Mouse (Mus musculus): ENCODE measurements at regions not wholly inside any gene's neighbourhood (a gene's known extent, or its start where the extent isn't known, plus 50 kb on each side); places are given as distances from the start of the nearest gene placed in this dataset.

- H3K36me3 ChIP-seq (ENCODE audit: control insufficient read depth, insufficient read depth, low read length, poor library complexity, severe bottlenecking): no peaks in the 10 kb centered on the region
- no peaks in the 10 kb centered on the region for H3K27me3 ChIP-seq (ENCODE audit: control insufficient read depth, insufficient read depth, low read length, poor library complexity, severe bottlenecking)
- no peaks in the 10 kb centered on the region for H3K9me3 ChIP-seq (replicated peaks; ENCODE audit: control insufficient read depth, insufficient read depth, low read length, poor library complexity, severe bottlenecking)
- no peak overlapping the region for H3K4me3 ChIP-seq (ENCODE audit: low read depth, low read length)
- H3K27ac ChIP-seq (ENCODE audit: insufficient read depth, low read length): no peak overlapping the region
- no peak for TF ChIP-seq EP300 (IDR thresholded peaks at IDR 0.05; ENCODE audit: insufficient read depth, low read depth, low read length)
- no peak for TF ChIP-seq POLR2A (IDR thresholded peaks at IDR 0.05; ENCODE audit: insufficient read depth, low read length)
- no peak for TF ChIP-seq CTCF (IDR thresholded peaks at IDR 0.05; ENCODE audit: low read depth, low read length)
- no peak overlapping the region for H3K9ac ChIP-seq (ENCODE audit: low read depth, poor library complexity, severe bottlenecking)
- no peaks in the 10 kb centered on the region for H3K4me1 ChIP-seq (ENCODE audit: control insufficient read depth, insufficient read depth, low read length)
Observed at GRCm38 (mm10) chr5:112171325-112171724, 81.0 kb downstream of the Cryba4 start.

- Histone ChIP-seq H3K36me3 (ENCODE audit: control insufficient read depth, insufficient read depth, low read length, poor library complexity, severe bottlenecking) (no peaks in the 10 kb centered on the region), H3K9me3 (replicated peaks; ENCODE audit: control insufficient read depth, insufficient read depth, low read length, poor library complexity, severe bottlenecking) (no peaks in the 10 kb centered on the region), H3K9ac (ENCODE audit: low read depth, poor library complexity, severe bottlenecking) (no peak overlapping the region), H3K4me1 (ENCODE audit: control insufficient read depth, insufficient read depth, low read length) (no peaks in the 10 kb centered on the region), H3K27me3 (ENCODE audit: control insufficient read depth, insufficient read depth, low read length, poor library complexity, severe bottlenecking) (no peaks in the 10 kb centered on the region), H3K4me3 (ENCODE audit: low read depth, low read length) (peak overlapping the region; percentile 65), H3K27ac (ENCODE audit: insufficient read depth, low read length) (no peak overlapping the region)
- no peak for TF ChIP-seq EP300 (IDR thresholded peaks at IDR 0.05; ENCODE audit: insufficient read depth, low read depth, low read length)
- peak; percentile 85 for TF ChIP-seq CTCF (IDR thresholded peaks at IDR 0.05; ENCODE audit: low read depth, low read length)
Observed at GRCm38 (mm10) chr5:112179213-112180057, 72.9 kb downstream of the Cryba4 start.

GRCm38 (mm10) chr5:112182775-112183174, 69.5 kb downstream of the Cryba4 start:
- H3K27me3 ChIP-seq (ENCODE audit: control insufficient read depth, insufficient read depth, low read length, poor library complexity, severe bottlenecking): no peaks in the 10 kb centered on the region
- no peak for TF ChIP-seq POLR2A (IDR thresholded peaks at IDR 0.05; ENCODE audit: insufficient read depth, low read length)
- TF ChIP-seq CTCF (IDR thresholded peaks at IDR 0.05; ENCODE audit: low read depth, low read length): peak; percentile 60
- TF ChIP-seq EP300 (IDR thresholded peaks at IDR 0.05; ENCODE audit: insufficient read depth, low read depth, low read length): no peak
- H3K27ac ChIP-seq (ENCODE audit: insufficient read depth, low read length): no peak overlapping the region
- H3K4me1 ChIP-seq (ENCODE audit: control insufficient read depth, insufficient read depth, low read length): no peaks in the 10 kb centered on the region
- no peak overlapping the region for H3K9ac ChIP-seq (ENCODE audit: low read depth, poor library complexity, severe bottlenecking)
- no peaks in the 10 kb centered on the region for H3K9me3 ChIP-seq (replicated peaks; ENCODE audit: control insufficient read depth, insufficient read depth, low read length, poor library complexity, severe bottlenecking)
- H3K4me3 ChIP-seq (ENCODE audit: low read depth, low read length): no peak overlapping the region
- H3K36me3 ChIP-seq (ENCODE audit: control insufficient read depth, insufficient read depth, low read length, poor library complexity, severe bottlenecking): no peaks in the 10 kb centered on the region

GRCm38 (mm10) chr5:112195667-112196066, 56.7 kb downstream of the Cryba4 start:
- no peak for TF ChIP-seq POLR2A (IDR thresholded peaks at IDR 0.05; ENCODE audit: insufficient read depth, low read length)
- no peak for TF ChIP-seq CTCF (IDR thresholded peaks at IDR 0.05; ENCODE audit: low read depth, low read length)
- no peak for TF ChIP-seq EP300 (IDR thresholded peaks at IDR 0.05; ENCODE audit: insufficient read depth, low read depth, low read length)
- H3K4me1 ChIP-seq (ENCODE audit: control insufficient read depth, insufficient read depth, low read length): no peaks in the 10 kb centered on the region
- no peaks in the 10 kb centered on the region for H3K9me3 ChIP-seq (replicated peaks; ENCODE audit: control insufficient read depth, insufficient read depth, low read length, poor library complexity, severe bottlenecking)
- H3K36me3 ChIP-seq (ENCODE audit: control insufficient read depth, insufficient read depth, low read length, poor library complexity, severe bottlenecking): no peaks in the 10 kb centered on the region
- no peaks in the 10 kb centered on the region for H3K27me3 ChIP-seq (ENCODE audit: control insufficient read depth, insufficient read depth, low read length, poor library complexity, severe bottlenecking)
- no peak overlapping the region for H3K27ac ChIP-seq (ENCODE audit: insufficient read depth, low read length)
- H3K9ac ChIP-seq (ENCODE audit: low read depth, poor library complexity, severe bottlenecking): no peak overlapping the region
- no peak overlapping the region for H3K4me3 ChIP-seq (ENCODE audit: low read depth, low read length)
